Mouse (Mus musculus) adrenal gland, adult 18-20 months (tissue): ENCODE measurements at regions not wholly inside any gene's neighbourhood (a gene's known extent, or its start where the extent isn't known, plus 50 kb on each side); places are given as distances from the start of the nearest gene placed in this dataset.

Experiments
- DNase-seq, 2 experiments: peaks; one replicate each; pipeline ENCODE4 v3.0.0; 2021 to 2022; ENCODE audit warnings: low spot score in 2 of 2

- no peak for DNase-seq
Measured at GRCm38 (mm10) chr9:13905086-13905669, 77.7 kb downstream of the Fam76b start.

DNA sequence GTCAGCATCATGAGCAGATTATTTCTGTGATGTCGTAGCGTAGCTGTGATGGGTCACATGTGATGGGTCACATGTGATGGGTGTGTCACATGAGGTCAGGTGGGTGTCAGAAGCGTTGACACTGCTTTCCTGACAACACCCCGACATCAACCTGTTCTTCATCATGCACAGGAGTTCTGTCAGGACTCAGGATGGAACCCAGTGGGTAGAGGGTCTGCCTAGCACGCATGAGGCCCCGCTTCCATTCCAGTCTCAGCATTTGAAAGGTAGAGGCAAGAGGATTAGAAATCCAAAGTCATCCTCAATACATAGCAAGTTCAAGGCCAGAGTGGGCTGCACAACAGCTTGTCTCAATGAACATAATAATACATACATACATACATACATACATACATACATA lies 79.2 kb downstream of the Fam76b start:
- DNase-seq, result no peak

GRCm38 (mm10) chr9:13909604-13910003 lies 82.1 kb downstream of the Fam76b start:
- DNase-seq, result no peak

- DNase-seq, result no peak
Measured at GRCm38 (mm10) chr9:13910091-13910490, 82.6 kb downstream of the Fam76b start.

DNA sequence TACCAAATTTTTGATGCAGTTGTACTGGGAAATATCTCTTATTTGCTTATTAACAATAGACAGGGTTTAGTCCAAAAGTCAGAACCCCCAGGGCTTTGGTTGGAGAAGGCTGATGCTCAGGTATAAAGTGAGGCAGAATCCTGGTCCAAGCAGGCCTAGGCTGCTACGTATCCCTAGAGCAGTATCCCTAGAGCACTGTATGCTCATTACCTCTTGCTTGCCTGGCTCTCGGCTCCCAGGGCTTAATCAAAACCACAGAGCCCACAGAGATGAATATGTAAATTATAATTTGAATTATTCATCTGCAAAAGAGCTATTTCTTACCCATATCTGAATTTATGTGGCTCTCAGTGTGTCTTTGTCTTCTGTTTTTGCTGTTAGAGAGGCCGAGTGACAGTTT lies 85.9 kb downstream of the Fam76b start:
- no peak for DNase-seq

DNA sequence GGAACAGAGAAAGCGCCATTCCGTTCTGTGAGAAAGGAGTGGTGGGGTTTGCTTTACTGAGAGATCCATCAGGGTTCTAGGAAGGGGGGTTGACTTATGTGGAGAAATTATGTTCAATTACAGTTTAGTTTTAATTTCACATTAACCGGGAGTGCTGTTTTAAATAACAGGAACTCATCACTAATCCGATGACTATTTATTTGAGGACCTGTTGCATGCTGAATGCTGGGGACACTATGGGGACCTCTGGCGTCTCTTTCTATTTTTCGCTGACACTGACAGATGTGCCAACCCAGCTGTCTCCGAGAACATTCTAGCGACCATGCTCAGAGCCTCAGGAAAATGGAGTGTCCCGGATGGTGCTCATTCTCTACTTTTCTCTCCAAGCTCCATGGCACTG lies 86.6 kb downstream of the Fam76b start:
- DNase-seq, result no peak

DNA sequence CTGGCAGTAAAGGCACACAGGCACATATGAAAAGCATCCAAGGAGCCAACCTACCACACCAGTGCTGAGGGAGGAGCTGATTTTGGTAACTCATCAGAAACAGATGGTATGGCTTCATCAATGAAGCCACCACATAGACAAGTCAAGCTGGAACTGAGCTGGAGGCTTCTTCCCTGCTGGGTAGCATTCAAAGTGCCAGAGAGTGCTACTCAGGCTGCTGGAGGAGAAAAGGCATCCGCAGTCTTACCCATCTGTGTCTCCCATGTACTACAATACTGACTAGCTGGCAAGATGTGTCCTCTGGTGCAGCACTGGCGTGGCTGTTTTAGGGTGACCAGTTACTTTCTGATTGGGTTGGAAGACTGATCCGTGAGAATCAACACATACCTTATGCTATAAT lies 87.3 kb downstream of the Fam76b start:
- no peak for DNase-seq

- DNase-seq, result no peak
Measured at GRCm38 (mm10) chr9:13916837-13917236, 89.3 kb downstream of the Fam76b start.

DNA sequence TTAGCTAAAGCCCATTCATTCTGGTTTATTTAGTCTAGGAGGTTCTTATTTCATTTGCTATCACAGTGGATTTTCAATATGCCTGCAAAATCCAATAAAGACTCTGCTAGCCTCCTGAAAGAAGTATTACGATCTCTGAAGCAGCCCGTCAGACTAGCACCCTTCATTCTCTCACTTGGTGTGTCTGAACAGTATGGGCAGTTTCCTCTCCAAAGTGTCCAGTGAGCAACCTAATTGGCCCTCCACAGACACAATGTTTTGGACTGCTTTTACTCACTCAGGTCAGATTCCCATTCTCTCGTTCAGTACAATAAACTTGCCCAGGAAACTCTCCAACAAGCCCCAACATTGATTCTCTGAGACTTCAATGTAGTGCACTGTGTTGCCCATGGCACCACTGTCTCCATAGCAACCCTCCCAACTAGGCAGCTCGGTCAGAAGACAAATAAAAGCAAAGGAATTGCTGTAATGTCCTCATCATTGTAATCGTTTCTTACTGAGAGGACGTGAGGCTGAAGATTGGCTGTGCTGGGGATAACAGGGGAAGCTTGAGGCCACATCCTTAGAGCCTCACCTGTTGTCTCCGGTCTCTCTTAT lies 91.2 kb downstream of the Fam76b start:
- no peak for DNase-seq

- DNase-seq, result no peak
Measured at GRCm38 (mm10) chr9:13919739-13920410, 92.4 kb downstream of the Fam76b start.

GRCm38 (mm10) chr9:13920623-13921022 lies 93.1 kb downstream of the Fam76b start:
- DNase-seq, result no peak

DNA sequence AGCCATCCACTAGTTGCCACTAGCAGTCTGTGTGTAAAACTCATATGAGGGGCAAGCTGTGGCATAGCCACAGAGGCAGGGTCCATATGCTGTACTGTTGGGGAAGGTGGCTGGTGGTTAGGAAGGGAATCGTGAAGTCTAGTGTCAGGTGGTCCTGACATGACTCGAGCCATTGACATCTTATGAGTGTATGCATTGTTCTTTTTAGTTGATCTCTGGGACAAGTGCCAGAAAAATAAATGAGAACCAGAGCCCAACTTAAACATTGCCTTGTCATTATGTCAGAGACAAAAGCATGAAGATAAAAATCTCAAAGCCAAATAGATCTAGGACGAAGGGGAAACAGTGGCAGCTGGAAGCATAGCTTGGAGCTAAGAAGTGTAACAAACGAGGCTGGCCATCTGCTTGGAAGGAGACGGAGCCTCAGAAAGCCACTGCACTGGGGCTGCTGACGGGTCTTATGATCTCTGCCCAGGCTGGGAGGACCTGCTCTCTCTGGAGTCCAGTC lies 104.5 kb downstream of the Fam76b start:
- DNase-seq, result no peak

DNA sequence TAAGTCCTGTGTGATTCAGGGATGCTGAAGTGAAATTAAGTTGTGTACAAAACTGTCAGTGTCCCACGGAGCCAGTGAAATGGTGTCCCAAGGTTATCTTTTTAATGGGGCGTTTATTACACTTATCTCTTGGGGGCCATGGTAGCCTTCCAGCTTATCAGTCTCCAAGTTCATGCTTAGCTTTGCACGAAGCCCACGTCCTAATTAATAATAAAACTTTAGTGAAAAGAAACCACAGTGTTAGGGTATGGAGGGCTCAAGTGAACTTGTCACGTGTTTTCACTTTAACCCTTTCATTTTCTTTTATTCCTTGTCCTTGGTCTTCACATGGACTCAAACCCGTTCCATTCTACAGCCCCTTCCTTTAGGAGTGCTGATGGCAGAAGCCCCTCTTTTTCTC lies 105.9 kb downstream of the Fam76b start:
- DNase-seq, result no peak

GRCm38 (mm10) chr9:13937301-13937700 lies 109.8 kb downstream of the Fam76b start:
- no peak for DNase-seq

GRCm38 (mm10) chr9:13946519-13946918 lies 119.0 kb downstream of the Fam76b start:
- DNase-seq, result no peak

DNA sequence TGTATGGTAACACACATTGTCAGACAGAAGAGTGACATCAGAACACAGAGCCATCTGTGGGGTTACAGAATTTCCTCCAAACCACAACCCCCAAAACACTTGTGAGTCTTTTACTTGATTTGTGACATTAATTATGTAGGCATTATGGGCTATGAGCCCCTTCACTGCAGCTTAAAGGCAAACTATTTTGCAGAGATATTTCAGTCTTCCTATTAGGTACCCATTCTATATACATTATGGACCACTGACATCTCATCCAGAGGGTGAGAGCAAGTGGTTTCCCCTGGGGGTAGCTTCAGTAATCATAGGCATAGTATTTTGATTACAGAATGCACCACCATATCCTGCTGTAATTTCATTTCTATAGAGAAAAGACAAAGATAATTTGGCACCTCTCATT lies 124.6 kb downstream of the Fam76b start:
- no peak for DNase-seq

DNA sequence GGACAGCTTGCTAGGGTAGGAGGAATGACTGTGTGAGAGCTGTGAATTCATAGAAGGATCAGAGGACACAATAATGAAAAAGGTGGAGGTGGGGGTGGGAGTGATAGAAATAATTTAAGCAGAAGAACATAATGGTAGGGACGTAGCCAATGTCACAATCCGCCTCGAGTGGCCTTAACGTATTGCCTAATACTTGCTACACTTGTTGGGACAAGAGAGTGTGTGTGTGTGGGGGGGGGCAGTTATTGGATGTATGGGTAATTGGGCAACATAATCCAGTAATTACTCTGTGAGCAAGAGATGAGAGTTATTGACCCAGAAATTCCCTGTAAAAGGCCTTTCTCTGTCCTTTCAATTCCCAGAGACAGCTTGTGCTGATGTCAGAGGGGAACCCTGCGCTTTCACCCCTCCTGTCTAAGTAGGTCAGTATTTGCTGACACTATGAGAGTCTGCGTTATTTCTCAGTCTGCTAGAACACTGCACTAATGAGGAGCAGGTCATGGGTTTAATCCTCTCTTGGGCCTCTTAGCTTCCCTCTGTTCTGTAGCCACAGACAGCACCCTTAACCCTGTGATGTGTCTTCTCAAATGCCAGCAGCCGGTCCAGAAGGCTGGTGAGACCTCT lies 135.7 kb downstream of the Fam76b start:
- DNase-seq, result no peak

DNA sequence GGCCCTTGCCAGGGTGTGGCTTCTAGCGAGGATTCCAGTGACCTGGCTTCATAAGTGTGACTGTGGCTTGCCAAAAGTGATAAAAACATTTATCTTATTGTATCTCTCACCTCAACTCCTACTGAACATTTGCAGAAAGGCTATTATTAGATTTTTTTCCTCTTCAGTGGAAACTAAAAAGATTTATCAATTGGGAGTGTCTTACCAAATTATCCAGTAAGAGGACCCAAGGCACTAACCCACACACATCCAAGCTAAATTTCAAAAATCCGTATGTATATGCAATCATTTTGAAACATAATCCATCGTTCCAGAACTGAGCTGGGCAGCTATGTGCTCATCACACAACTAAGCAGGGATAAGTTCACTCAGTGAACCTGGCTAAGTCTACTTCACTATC lies 136.3 kb downstream of the Fam76b start:
- no peak for DNase-seq

GRCm38 (mm10) chr9:13964256-13964655 lies 136.7 kb downstream of the Fam76b start:
- DNase-seq, result no peak

GRCm38 (mm10) chr9:13966212-13966611 lies 138.7 kb downstream of the Fam76b start:
- DNase-seq, result no peak

DNA sequence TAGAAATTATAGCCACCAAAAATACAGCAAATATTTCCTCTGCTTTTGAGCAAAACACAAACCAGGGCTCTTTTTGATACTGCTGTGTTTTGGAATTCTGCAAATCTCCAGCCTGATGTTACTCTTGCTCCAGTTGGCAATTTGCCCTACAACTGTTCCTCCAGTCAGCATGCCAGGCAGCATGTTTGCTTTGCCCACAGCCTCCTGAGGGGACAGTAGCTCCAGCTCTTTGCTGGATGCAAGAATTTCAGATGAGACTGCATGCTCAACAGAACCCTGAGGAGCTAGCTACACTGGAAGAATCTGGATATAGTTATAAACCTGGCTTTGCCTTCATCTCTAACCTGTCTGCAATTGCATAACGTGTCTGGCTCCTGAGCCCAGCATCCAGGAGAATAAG lies 141.7 kb downstream of the Fam76b start:
- DNase-seq, result no peak

DNA sequence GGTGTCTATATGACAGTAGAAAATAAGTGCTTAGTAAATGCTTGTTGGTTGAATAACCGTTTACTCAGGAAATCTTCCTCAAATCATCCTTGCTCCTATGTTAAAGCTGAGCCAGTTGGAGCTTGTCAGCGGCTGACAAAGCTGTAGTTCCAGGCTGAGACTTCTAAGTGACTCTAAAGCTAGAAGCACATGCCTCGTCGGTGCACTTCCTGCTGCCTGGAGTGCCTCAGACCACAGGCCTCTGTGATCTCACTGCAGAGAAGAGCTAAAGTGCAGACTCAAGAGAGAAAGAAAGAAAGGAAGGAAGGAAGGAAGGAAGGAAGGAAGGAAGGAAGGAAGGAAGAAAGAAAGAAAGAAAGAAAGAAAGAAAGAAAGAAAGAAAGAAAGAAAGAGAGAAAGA lies 146.1 kb downstream of the Fam76b start:
- no peak for DNase-seq
